Mouse (Mus musculus) heart, adult 2 months (tissue): Measurements from ENCODE around the gene Gm37240.

Source experiments
- CTCF ChIP-seq: fragments of 200-600 bp; IDR thresholded peaks from 2 replicates; pipeline ENCODE4 v1.8.1; 2022; ENCODE audit warnings: antibody characterized with exemption, mild to moderate bottlenecking, moderate library complexity
- EP300 ChIP-seq: fragments of 200-500 bp; IDR thresholded peaks from 2 replicates; pipeline ENCODE4 v1.6.1; 2011; ENCODE audit warnings: low read depth, low read length, control low read depth; ENCODE audit not compliant: insufficient read depth
- POLR2A ChIP-seq: fragments of 200-500 bp; IDR thresholded peaks from 2 replicates; pipeline ENCODE4 v1.6.1; 2011; ENCODE audit warnings: mild to moderate bottlenecking, low read depth, low read length, control low read depth; ENCODE audit not compliant: insufficient read depth

- TF ChIP-seq CTCF, result no peak
- no peak for TF ChIP-seq POLR2A
- no peak for TF ChIP-seq EP300
Measured at GRCm38 (mm10) chr3:85005257-85005656, 882.1 kb downstream of the Gm37240 start.
